Mouse (Mus musculus) lung, embryonic 14.5 days (tissue): ENCODE data around the gene Ano9. TPM values are rescaled to one million over a fixed set of nuclear protein-coding genes. Genes with fewer than 3 reads are reported as not detected.
A peak's percentile ranks its signal among the peaks of the same experiment; 100 is the strongest.

ENCODE experiments used
- ATAC-seq: fragments of 200-750 bp; cut with Nextera tagmentation; 2 replicates; pipeline ENCODE4 v1.8.0; 2017; ENCODE audit warnings: mild to moderate bottlenecking, moderate TSS enrichment, moderate library complexity; ENCODE audit not compliant: insufficient read depth
- DNase-seq: peaks from one replicate; pipeline ENCODE4 v3.0.0-alpha.2; 2015
- H3K27ac ChIP-seq: fragments of 300-500 bp; sonication (generic); 2 replicates; pipeline ENCODE4 v1.5.1; 2014; ENCODE audit warnings: low read depth, mild to moderate bottlenecking, moderate library complexity
- H3K27me3 ChIP-seq: fragments of 300-500 bp; sonication (generic); 2 replicates; pipeline ENCODE4 v1.6.1; 2014; ENCODE audit warnings: low read length, control low read depth; ENCODE audit not compliant: insufficient read depth
- H3K36me3 ChIP-seq: fragments of 300-500 bp; sonication (generic); 2 replicates; pipeline ENCODE4 v1.6.1; 2014; ENCODE audit warnings: control low read depth; ENCODE audit not compliant: insufficient read depth
- H3K4me1 ChIP-seq: fragments of 300-500 bp; sonication (generic); 2 replicates; pipeline ENCODE4 v1.6.1; 2014; ENCODE audit warnings: antibody characterized with exemption, control low read depth; ENCODE audit not compliant: insufficient read depth
- H3K4me2 ChIP-seq: fragments of 300-500 bp; sonication (generic); 2 replicates; pipeline ENCODE4 v1.6.1; 2014; ENCODE audit warnings: mild to moderate bottlenecking
- H3K4me3 ChIP-seq: fragments of 300-500 bp; sonication (generic); 2 replicates; pipeline ENCODE4 v1.5.1; 2014; ENCODE audit warnings: low read depth, low read length
- H3K9ac ChIP-seq: fragments of 300-500 bp; sonication (generic); 2 replicates; pipeline ENCODE4 v1.6.1; 2014
- H3K9me3 ChIP-seq: fragments of 300-500 bp; sonication (generic); 2 replicates; pipeline ENCODE4 v1.6.1; 2016; ENCODE audit warnings: low read depth, low read length, control low read depth
- CTCF ChIP-seq: IDR thresholded peaks from 2 replicates; pipeline ENCODE4 v1.5.1; 2016; ENCODE audit warnings: antibody characterized with exemption, low read depth
- WGBS: fragments of 180-500 bp; shearing (Covaris S2); extraction: QIAGEN DNeasy Blood & Tissue Kit; methylation state at CpG from one replicate; pipeline ENCODE4 v1.1.7; 2014; 5-methylcytosine and 5-hydroxymethylcytosine counted together
- polyA plus RNA-seq: library from polyadenylated mRNA; unstranded; fragments of >200 nt; fragmentation: Nextera tagmentation; extraction: Ambion mirVana; gene quantifications from 2 replicates; pipeline ENCODE4 v1.2.1, GENCODE M21; 2014

Gene Ano9
- polyA plus RNA-seq, 1 experiment from 2014 or later, result 4.2 TPM

GRCm38 (mm10) chr7:141145403-141145802, 27.8 kb upstream of the Ano9 start:
- Histone ChIP-seq H3K27ac (no peak overlapping the region), H3K27me3 (no peaks in the 10 kb centered on the region), H3K4me2 (no peak overlapping the region), H3K9ac (no peak overlapping the region), H3K36me3 (peaks cover 48% of the 10 kb centered on the region), H3K4me1 (no peaks in the 10 kb centered on the region), H3K4me3 (no peak overlapping the region), H3K9me3 (no peaks in the 10 kb centered on the region)
- no peak for TF ChIP-seq CTCF
- DNase-seq (no peak), ATAC-seq (no peak)
- WGBS, result 64% methylated on average over 1 of the region's 1 CpGs

- no peak for ATAC-seq
- Histone ChIP-seq H3K36me3 (peaks cover 48% of the 10 kb centered on the region), H3K4me2 (no peak overlapping the region), H3K4me3 (no peak overlapping the region), H3K9ac (no peak overlapping the region), H3K9me3 (no peaks in the 10 kb centered on the region), H3K27me3 (no peaks in the 10 kb centered on the region), H3K4me1 (no peaks in the 10 kb centered on the region), H3K27ac (no peak overlapping the region)
- 84% methylated on average over 3 of the region's 3 CpGs for WGBS
- no peak for TF ChIP-seq CTCF
- no peak for DNase-seq
Observed at GRCm38 (mm10) chr7:141144650-141145049, 27.0 kb upstream of the Ano9 start.

GRCm38 (mm10) chr7:141143861-141144260, 26.3 kb upstream of the Ano9 start:
- TF ChIP-seq CTCF, result no peak
- Histone ChIP-seq H3K4me2 (no peak overlapping the region), H3K27me3 (no peaks in the 10 kb centered on the region), H3K27ac (no peak overlapping the region), H3K36me3 (peaks cover 52% of the 10 kb centered on the region), H3K9ac (no peak overlapping the region), H3K9me3 (no peaks in the 10 kb centered on the region), H3K4me1 (no peaks in the 10 kb centered on the region), H3K4me3 (no peak overlapping the region)
- DNase-seq (no peak), ATAC-seq (no peak)
- 67% methylated on average over 2 of the region's 2 CpGs for WGBS

- no peak overlapping the region; the same call in 1 of the 2 replicates for H3K9ac ChIP-seq
- H3K4me2 ChIP-seq, result no peak overlapping the region
- ATAC-seq (no peak), DNase-seq (peak; percentile 26)
- H3K27me3 ChIP-seq, result no peaks in the 10 kb centered on the region
- H3K9me3 ChIP-seq, result no peaks in the 10 kb centered on the region
- no peak overlapping the region for H3K4me3 ChIP-seq
- TF ChIP-seq CTCF, result peak; percentile 63
- 50% methylated on average over 5 of the region's 5 CpGs for WGBS
- peaks cover 56% of the 10 kb centered on the region for H3K36me3 ChIP-seq
- no peak overlapping the region for H3K27ac ChIP-seq
- H3K4me1 ChIP-seq, result no peaks in the 10 kb centered on the region
Observed at GRCm38 (mm10) chr7:141143112-141143511, 25.5 kb upstream of the Ano9 start.

GRCm38 (mm10) chr7:141141326-141141725, 23.7 kb upstream of the Ano9 start:
- WGBS, result 87% methylated on average over 4 of the region's 4 CpGs
- Histone ChIP-seq H3K4me3 (no peak overlapping the region), H3K27me3 (no peaks in the 10 kb centered on the region), H3K9me3 (no peaks in the 10 kb centered on the region), H3K4me1 (no peaks in the 10 kb centered on the region), H3K9ac (no peak overlapping the region), H3K36me3 (peaks cover 66% of the 10 kb centered on the region), H3K27ac (no peak overlapping the region), H3K4me2 (no peak overlapping the region)
- no peak for ATAC-seq
- TF ChIP-seq CTCF, result no peak
- DNase-seq, result no peak

GRCm38 (mm10) chr7:141131904-141132755, 14.5 kb upstream of the Ano9 start:
- Histone ChIP-seq H3K4me2 (peak overlapping the region; percentile 81), H3K4me3 (peak overlapping the region; percentile 91), H3K9me3 (no peaks in the 10 kb centered on the region), H3K36me3 (peaks cover 25% of the 10 kb centered on the region), H3K9ac (peak overlapping the region; percentile 87), H3K27me3 (no peaks in the 10 kb centered on the region), H3K4me1 (peaks cover 7% of the 10 kb centered on the region; the same call in 1 of the 2 replicates), H3K27ac (peak overlapping the region; percentile 61; the same call in 1 of the 2 replicates)
- ATAC-seq (no peak; the same call in 1 of the 2 replicates), DNase-seq (no peak)
- 55% methylated on average over 12 of the region's 12 CpGs for whole genome bisulfite sequencing
- TF ChIP-seq CTCF, result no peak

- TF ChIP-seq CTCF, result no peak
- Histone ChIP-seq H3K27me3 (no peaks in the 10 kb centered on the region), H3K36me3 (peaks cover 16% of the 10 kb centered on the region; the same call in 1 of the 2 replicates), H3K4me1 (peaks cover 7% of the 10 kb centered on the region; the same call in 1 of the 2 replicates), H3K9ac (peak overlapping the region; percentile 87), H3K4me3 (peak overlapping the region; percentile 91), H3K4me2 (peak overlapping the region; percentile 81), H3K27ac (peak overlapping the region; percentile 61; the same call in 1 of the 2 replicates), H3K9me3 (no peaks in the 10 kb centered on the region)
- peak; percentile 97 for DNase-seq
- peak; percentile 99 for ATAC-seq
- WGBS, result under 1% methylated on average over 57 of the region's 59 CpGs
Observed at GRCm38 (mm10) chr7:141131024-141131820, 13.6 kb upstream of the Ano9 start.
